Comparison of ENCODE assay signal across 1 mouse cellular context in the genomic region with DNA sequence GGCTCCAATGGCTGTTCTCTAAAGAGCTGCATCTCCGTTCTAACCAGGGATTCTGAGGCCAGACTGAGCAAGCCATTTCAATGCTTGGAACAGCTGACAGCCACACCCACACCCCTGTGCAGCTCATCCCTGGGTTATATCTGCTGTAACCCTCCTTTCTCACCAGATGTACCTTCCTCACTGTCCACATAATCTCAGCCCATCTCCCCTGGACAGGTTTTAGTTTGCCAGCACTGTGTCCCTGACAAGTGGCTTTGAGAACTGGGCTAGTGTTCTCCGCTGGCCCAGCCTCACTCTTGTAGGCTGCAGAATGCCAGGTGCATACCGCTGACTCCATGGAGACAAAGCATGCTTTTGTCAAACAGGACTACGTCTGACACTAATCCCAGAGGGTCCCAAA.
TF ChIP-seq lines count a peak whose summit lies in the region.

No protein-coding gene starts in this region.

TF ChIP-seq in MEL, 35 proteins besides CTCF, POLR2A, EP300 and RAD21 (continued from another document):
- TF ChIP-seq UBTF (IDR thresholded peaks at IDR 0.05; ENCODE audit: borderline replicate concordance, insufficient read depth, low read depth, low read length), result no peak
- no peak for TF ChIP-seq E2F4 (IDR thresholded peaks at IDR 0.05; ENCODE audit: borderline replicate concordance, low read depth, low read length)
- TF ChIP-seq BHLHE40 (IDR thresholded peaks at IDR 0.05; ENCODE audit: borderline replicate concordance, low read depth, low read length), result no peak
